In genomic region chr10:24869760-24870290, GRCm38 (mm10) we compare ENCODE assay signal across 8 mouse cellular contexts. TPM values are rescaled to one million over a fixed set of nuclear protein-coding genes. Genes with fewer than 3 reads are reported as not detected.
DNase-seq lines count a peak whose midpoint lies in the region; ATAC-seq and TF ChIP-seq lines count a peak whose summit lies in the region.

Gene Med23 (plus strand): TSS chr10:24869986.

- peak within 1 kb of the TSS; percentile 71 for H3K4me2 ChIP-seq in heart, embryonic 12.5 days
- H3K4me2 ChIP-seq in kidney, postnatal 0 days (ENCODE audit: low read length): peak within 1 kb of the TSS; percentile 59
- H3K4me2 ChIP-seq in liver, embryonic 11.5 days: peak within 1 kb of the TSS; percentile 72
- H3K4me2 ChIP-seq in stomach, embryonic 14.5 days (replicated peaks; ENCODE audit: low read depth, low read length): peak within 1 kb of the TSS; percentile 55

- peak; percentile 100 for ATAC-seq in erythroid progenitor cell, adult 5-6 weeks (replicated peaks; ENCODE audit: low FRiP score, poor library complexity, severe bottlenecking)
- ATAC-seq in heart, embryonic 12.5 days (ENCODE audit: insufficient number of reproducible peaks, low FRiP score): peak; percentile 99
- ATAC-seq in kidney, postnatal 0 days (replicated peaks; ENCODE audit: low FRiP score, low read depth): peak; percentile 100
- ATAC-seq in liver, embryonic 11.5 days (replicated peaks; ENCODE audit: low FRiP score): peak; percentile 100
- peak; percentile 99 for ATAC-seq in stomach, embryonic 14.5 days (ENCODE audit: insufficient number of reproducible peaks, insufficient read depth, low FRiP score, low read depth)

- H3K4me3 ChIP-seq in heart, embryonic 12.5 days: peak within 1 kb of the TSS; percentile 95
- H3K4me3 ChIP-seq in kidney, postnatal 0 days (replicated peaks; ENCODE audit: low read depth, low read length): peak within 1 kb of the TSS; percentile 86
- H3K4me3 ChIP-seq in liver, embryonic 11.5 days (ENCODE audit: low read depth, low read length): peak within 1 kb of the TSS; percentile 91
- peak within 1 kb of the TSS; percentile 91 for H3K4me3 ChIP-seq in stomach, embryonic 14.5 days (ENCODE audit: low read depth, low read length)

- no peaks in the 10 kb centered on the region for H3K27me3 ChIP-seq in heart, embryonic 12.5 days (replicated peaks)
- H3K27me3 ChIP-seq in kidney, postnatal 0 days (ENCODE audit: insufficient read depth, low read length): no peaks in the 10 kb centered on the region
- no peaks in the 10 kb centered on the region for H3K27me3 ChIP-seq in liver, embryonic 11.5 days (replicated peaks; ENCODE audit: control insufficient read depth, insufficient read depth, low read length)
- no peaks in the 10 kb centered on the region for H3K27me3 ChIP-seq in stomach, embryonic 14.5 days (ENCODE audit: control insufficient read depth, insufficient read depth, low read length)

- peak within 1 kb of the TSS; percentile 96 for H3K9ac ChIP-seq in heart, embryonic 12.5 days
- H3K9ac ChIP-seq in kidney, postnatal 0 days (ENCODE audit: low read depth, low read length): peak within 1 kb of the TSS; percentile 85
- H3K9ac ChIP-seq in liver, embryonic 11.5 days (ENCODE audit: low read depth, low read length): peak within 1 kb of the TSS; percentile 87
- peak within 1 kb of the TSS; percentile 76 for H3K9ac ChIP-seq in stomach, embryonic 14.5 days (replicated peaks; ENCODE audit: low read depth, low read length)

- H3K4me1 ChIP-seq in heart, embryonic 12.5 days (replicated peaks): no peaks in the 10 kb centered on the region
- H3K4me1 ChIP-seq in kidney, postnatal 0 days (replicated peaks; ENCODE audit: insufficient read depth, low read length): no peaks in the 10 kb centered on the region
- H3K4me1 ChIP-seq in liver, embryonic 11.5 days (replicated peaks; ENCODE audit: control insufficient read depth, insufficient read depth, low read length): no peaks in the 10 kb centered on the region
- no peaks in the 10 kb centered on the region for H3K4me1 ChIP-seq in stomach, embryonic 14.5 days (ENCODE audit: control insufficient read depth, insufficient read depth, low read length)

- peak; percentile 96 for DNase-seq in CD4-positive helper T cell, adult 2 months (ENCODE audit: low read depth, low spot score)
- DNase-seq in brain, embryonic 18.5 days (ENCODE audit: low read depth, low spot score): peak; percentile 93
- peak; percentile 98 for DNase-seq in kidney, postnatal 0 days (ENCODE audit: low spot score)
- DNase-seq in liver, embryonic 11.5 days (ENCODE audit: low spot score): peak; percentile 95
- peak; percentile 96 for DNase-seq in naive thymus-derived CD4-positive, alpha-beta T cell, adult 2 months (ENCODE audit: low read depth)

- peak; percentile 94 for TF ChIP-seq CTCF in kidney, postnatal 0 days (IDR thresholded peaks at IDR 0.05; ENCODE audit: low read depth)

- H3K27ac ChIP-seq in heart, embryonic 12.5 days (ENCODE audit: poor library complexity, severe bottlenecking): no peak within 1 kb of the TSS
- no peak within 1 kb of the TSS for H3K27ac ChIP-seq in kidney, postnatal 0 days
- peak within 1 kb of the TSS; percentile 52; the same call in 1 of the 2 replicates for H3K27ac ChIP-seq in liver, embryonic 11.5 days (ENCODE audit: low read depth, low read length)
- H3K27ac ChIP-seq in stomach, embryonic 14.5 days (ENCODE audit: low read length): no peak within 1 kb of the TSS; the same call in 1 of the 2 replicates

- peaks cover 28% of the 10 kb centered on the region for H3K36me3 ChIP-seq in heart, embryonic 12.5 days
- peaks cover 13% of the 10 kb centered on the region; the same call in 1 of the 2 replicates for H3K36me3 ChIP-seq in kidney, postnatal 0 days (ENCODE audit: insufficient read depth, low read length)
- peaks cover 11% of the 10 kb centered on the region for H3K36me3 ChIP-seq in liver, embryonic 11.5 days (ENCODE audit: control insufficient read depth, insufficient read depth, low read length)
- peaks cover 27% of the 10 kb centered on the region for H3K36me3 ChIP-seq in stomach, embryonic 14.5 days (ENCODE audit: control insufficient read depth, insufficient read depth, low read length)

- H3K9me3 ChIP-seq in heart, embryonic 12.5 days (replicated peaks): no peaks in the 10 kb centered on the region
- H3K9me3 ChIP-seq in kidney, postnatal 0 days (replicated peaks; ENCODE audit: low read length): no peaks in the 10 kb centered on the region
- no peaks in the 10 kb centered on the region for H3K9me3 ChIP-seq in liver, embryonic 11.5 days (ENCODE audit: control insufficient read depth, low read length)
- H3K9me3 ChIP-seq in stomach, embryonic 14.5 days (ENCODE audit: control insufficient read depth, low read depth, low read length): no peaks in the 10 kb centered on the region

- 1% methylated on average over 36 of the region's 36 CpGs for WGBS in heart, embryonic 12.5 days
- under 1% methylated on average over 35 of the region's 36 CpGs for WGBS in kidney, postnatal 0 days
- WGBS in liver, embryonic 11.5 days: 0% methylated on average over 36 of the region's 36 CpGs
- 0% methylated on average over 36 of the region's 36 CpGs for WGBS in stomach, embryonic 14.5 days

RNA-seq across cellular contexts. Expression of gene Med23, which starts in this region (rescaled TPM):
- total RNA-seq in erythroid progenitor cell, adult 5-6 weeks (2015; ENCODE audit: low replicate concordance): 14.4 and 22.6 TPM in 2 replicates
- total RNA-seq in erythroid progenitor cell, adult 5-6 weeks (2017; ENCODE audit: low replicate concordance): 14.2 and 35.2 TPM in 2 replicates
- polyA plus RNA-seq in heart, embryonic 12.5 days (2016; fragmentation: Nextera tagmentation; extraction: Ambion mirVana): 15.8 and 16.9 TPM in 2 replicates
- polyA plus RNA-seq in kidney, postnatal 0 days (2015; fragmentation: Nextera tagmentation; extraction: Ambion mirVana): 12.1 and 13.3 TPM in 2 replicates
- polyA plus RNA-seq in liver, embryonic 11.5 days (2014; fragmentation: Nextera tagmentation; extraction: Ambion mirVana): 20.0 and 22.0 TPM in 2 replicates
- 29.1 and 30.9 TPM in 2 replicates for polyA plus RNA-seq in stomach, embryonic 14.5 days (2014; fragmentation: Nextera tagmentation; extraction: Ambion mirVana)
